Mouse (Mus musculus): ENCODE results near the gene Nt5c1a. TPM values are rescaled to one million over a fixed set of nuclear protein-coding genes. Genes with fewer than 3 reads are reported as not detected.
"Not testable (repeated sequence)": the region's sequence is repeated elsewhere in the genome, so short reads cannot be mapped to it uniquely, and the experiment has no call there.

Nt5c1a gene
- polyA plus RNA-seq, 1 experiment from 2014 or later = 0.10 TPM

DNA sequence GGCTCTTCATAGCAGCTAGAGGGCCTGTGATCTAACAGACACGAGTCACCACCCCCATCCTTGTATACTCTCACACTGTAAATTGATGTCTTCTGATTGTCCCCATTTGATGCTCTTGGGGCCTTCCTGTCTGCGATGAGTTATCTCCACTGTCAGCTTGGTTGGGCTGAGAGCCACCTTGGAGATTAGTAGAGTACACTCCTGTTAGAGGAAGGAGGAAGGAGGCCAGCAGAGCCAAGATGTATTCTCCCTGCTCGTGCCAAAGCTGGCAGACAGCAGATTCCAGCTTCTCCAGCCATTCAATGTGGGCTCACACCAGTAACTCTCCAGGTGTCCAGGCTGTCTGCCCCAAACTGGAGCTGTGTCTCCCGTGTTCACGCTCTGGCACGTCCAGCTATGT, 40.7 kb upstream of the Nt5c1a start:
- Histone ChIP-seq H3K9ac (replicated peaks; ENCODE audit: low read depth) (no peak overlapping the region), H3K4me1 (ENCODE audit: insufficient read depth, low read depth, low read length) (no peaks in the 10 kb centered on the region), H3K9me3 (ENCODE audit: low read length) (no peaks in the 10 kb centered on the region), H3K36me3 (ENCODE audit: insufficient read depth, low read length) (no peaks in the 10 kb centered on the region), H3K27me3 (replicated peaks; ENCODE audit: insufficient read depth, low read length) (no peaks in the 10 kb centered on the region), H3K4me3 (ENCODE audit: low read depth, low read length) (no peak overlapping the region), H3K27ac (ENCODE audit: low read length) (no peak overlapping the region), H3K4me2 (replicated peaks; ENCODE audit: low read depth, low read length) (no peak overlapping the region)
- TF ChIP-seq CTCF (IDR thresholded peaks at IDR 0.05) (no peak), EP300 (IDR thresholded peaks at IDR 0.05) (no peak)
- 68% methylated on average over 6 of the region's 6 CpGs for whole genome bisulfite sequencing
- no peak for ATAC-seq
- DNase-seq (ENCODE audit: low spot score) = no peak

DNA sequence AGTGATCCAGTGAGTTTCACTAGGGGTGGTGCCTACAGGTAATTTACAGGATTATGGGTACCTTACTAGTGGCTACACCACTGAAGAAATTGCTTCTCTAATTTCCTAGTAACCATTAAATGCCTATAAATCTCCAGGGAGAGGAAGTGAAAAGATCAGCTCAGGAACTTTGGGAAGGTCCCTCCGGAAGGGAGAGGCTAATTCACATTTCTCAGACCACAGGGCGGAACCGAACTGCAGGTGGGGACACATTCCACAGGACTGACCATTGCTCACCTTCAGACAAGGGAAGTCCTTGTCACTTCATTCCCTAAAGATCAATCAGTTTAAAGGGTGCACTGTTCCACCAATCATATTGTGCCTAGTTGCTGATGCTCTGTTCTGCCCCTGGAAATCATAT, 40.1 kb upstream of the Nt5c1a start:
- not testable (repeated sequence) for H3K9ac ChIP-seq (replicated peaks; ENCODE audit: low read depth); DNase-seq (ENCODE audit: low spot score); H3K27me3 ChIP-seq (replicated peaks; ENCODE audit: insufficient read depth, low read length); H3K27ac ChIP-seq (ENCODE audit: low read length); H3K9me3 ChIP-seq (ENCODE audit: low read length); H3K4me2 ChIP-seq (replicated peaks; ENCODE audit: low read depth, low read length); H3K36me3 ChIP-seq (ENCODE audit: insufficient read depth, low read length); H3K4me3 ChIP-seq (ENCODE audit: low read depth, low read length); H3K4me1 ChIP-seq (ENCODE audit: insufficient read depth, low read depth, low read length); ATAC-seq
- 74% methylated on average over 3 of the region's 3 CpGs for WGBS

DNA sequence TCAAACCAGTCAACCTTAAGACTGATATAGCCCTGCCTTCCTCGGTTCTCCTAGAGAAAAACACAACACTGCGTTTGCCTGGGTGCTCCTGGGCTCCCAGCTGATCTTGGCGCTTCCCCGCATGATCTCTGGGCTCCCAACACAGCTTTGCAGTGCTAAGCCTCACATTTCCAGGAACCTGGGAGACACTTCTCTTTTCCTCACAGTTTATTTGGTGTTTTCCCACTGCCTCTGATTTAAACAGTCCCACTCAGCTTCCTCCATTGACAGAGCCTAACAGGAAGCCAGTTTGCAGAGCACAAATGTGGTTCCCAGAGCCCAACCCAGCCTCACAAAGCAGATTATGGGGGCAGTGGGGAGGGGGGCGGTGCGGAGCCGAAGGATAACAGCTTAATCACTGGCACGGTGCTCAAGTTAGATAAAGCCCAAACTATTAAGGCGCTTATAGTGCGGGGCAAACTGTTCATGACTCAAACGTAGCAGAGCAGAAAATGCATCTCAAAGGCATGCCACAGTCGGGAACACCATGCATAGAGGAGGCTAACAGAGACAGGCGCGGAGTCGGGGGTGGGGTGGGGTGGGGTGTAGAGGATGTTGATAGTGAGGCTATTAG, 38.9 kb upstream of the Nt5c1a start:
- 16% methylated on average over 15 of the region's 15 CpGs for WGBS
- Histone ChIP-seq H3K9me3 (ENCODE audit: low read length) (no peaks in the 10 kb centered on the region), H3K36me3 (ENCODE audit: insufficient read depth, low read length) (no peaks in the 10 kb centered on the region), H3K27ac (ENCODE audit: low read length) (no peak overlapping the region), H3K4me3 (ENCODE audit: low read depth, low read length) (no peak overlapping the region), H3K27me3 (replicated peaks; ENCODE audit: insufficient read depth, low read length) (no peaks in the 10 kb centered on the region), H3K4me2 (replicated peaks; ENCODE audit: low read depth, low read length) (no peak overlapping the region), H3K4me1 (ENCODE audit: insufficient read depth, low read depth, low read length) (no peaks in the 10 kb centered on the region), H3K9ac (replicated peaks; ENCODE audit: low read depth) (no peak overlapping the region)
- no peak for DNase-seq (ENCODE audit: low spot score)
- TF ChIP-seq CTCF (IDR thresholded peaks at IDR 0.05) (no peak), EP300 (IDR thresholded peaks at IDR 0.05) (no peak)
- no peak for ATAC-seq

DNA sequence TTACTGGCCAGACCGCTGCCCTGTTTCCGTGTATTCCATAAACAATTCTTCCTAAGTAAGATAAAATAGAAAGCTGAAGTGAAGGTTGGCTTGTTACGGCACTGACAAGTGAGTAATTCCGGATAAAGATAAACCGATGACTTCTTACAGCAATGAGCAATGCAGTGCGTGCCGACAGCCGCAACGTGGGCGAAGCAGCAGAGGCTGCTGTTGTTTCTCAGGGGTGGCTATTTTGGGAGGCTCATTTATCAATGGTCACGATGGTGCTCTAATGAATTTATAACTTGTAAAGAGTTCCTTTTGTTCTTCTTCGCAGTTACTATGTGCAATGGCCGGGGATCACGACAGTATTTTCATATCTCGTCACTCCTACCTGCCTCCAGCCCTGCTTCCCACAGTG, 37.1 kb upstream of the Nt5c1a start:
- H3K4me2 ChIP-seq (replicated peaks; ENCODE audit: low read depth, low read length) = no peak overlapping the region
- no peaks in the 10 kb centered on the region for H3K27me3 ChIP-seq (replicated peaks; ENCODE audit: insufficient read depth, low read length)
- 70% methylated on average over 15 of the region's 15 CpGs for WGBS

DNA sequence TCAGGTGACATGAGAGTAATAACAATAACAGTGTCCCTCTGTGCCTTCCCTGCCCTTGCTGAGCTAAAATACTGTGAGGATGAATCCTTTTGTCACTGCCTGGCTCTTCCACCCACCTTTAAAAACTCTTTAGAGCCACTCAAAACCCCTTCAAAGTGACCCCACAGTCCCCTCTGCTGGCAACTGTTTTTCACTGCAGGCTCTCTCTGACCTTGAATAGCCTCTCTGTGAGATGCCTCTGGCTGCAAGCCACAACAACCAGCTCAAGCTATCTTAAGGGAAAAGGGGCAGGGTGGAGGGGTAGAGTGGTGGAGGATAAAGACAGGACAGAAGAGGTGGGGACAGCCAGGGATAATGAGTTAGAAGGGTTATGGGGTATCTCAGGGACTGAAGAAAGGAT, 29.5 kb upstream of the Nt5c1a start:
- Histone ChIP-seq H3K27ac (ENCODE audit: low read length) (no peak overlapping the region), H3K4me2 (replicated peaks; ENCODE audit: low read depth, low read length) (no peak overlapping the region), H3K4me1 (ENCODE audit: insufficient read depth, low read depth, low read length) (no peaks in the 10 kb centered on the region), H3K4me3 (ENCODE audit: low read depth, low read length) (no peak overlapping the region), H3K36me3 (ENCODE audit: insufficient read depth, low read length) (no peaks in the 10 kb centered on the region), H3K27me3 (replicated peaks; ENCODE audit: insufficient read depth, low read length) (no peaks in the 10 kb centered on the region), H3K9me3 (ENCODE audit: low read length) (no peaks in the 10 kb centered on the region), H3K9ac (replicated peaks; ENCODE audit: low read depth) (no peak overlapping the region)
- ATAC-seq (no peak), DNase-seq (ENCODE audit: low spot score) (no peak)
- no peak for TF ChIP-seq CTCF (IDR thresholded peaks at IDR 0.05)
- no peak for TF ChIP-seq EP300 (IDR thresholded peaks at IDR 0.05)

More for the DNA sequence above, 37.1 kb upstream of the Nt5c1a start:
- DNase-seq (ENCODE audit: low spot score) (no peak), ATAC-seq (no peak)
- no peaks in the 10 kb centered on the region for H3K9me3 ChIP-seq (ENCODE audit: low read length)
- no peaks in the 10 kb centered on the region for H3K4me1 ChIP-seq (ENCODE audit: insufficient read depth, low read depth, low read length)
- no peak overlapping the region for H3K27ac ChIP-seq (ENCODE audit: low read length)
- no peak overlapping the region for H3K9ac ChIP-seq (replicated peaks; ENCODE audit: low read depth)
- no peak overlapping the region for H3K4me3 ChIP-seq (ENCODE audit: low read depth, low read length)
- no peaks in the 10 kb centered on the region for H3K36me3 ChIP-seq (ENCODE audit: insufficient read depth, low read length)
- no peak for TF ChIP-seq EP300 (IDR thresholded peaks at IDR 0.05)
- no peak for TF ChIP-seq CTCF (IDR thresholded peaks at IDR 0.05)

DNA sequence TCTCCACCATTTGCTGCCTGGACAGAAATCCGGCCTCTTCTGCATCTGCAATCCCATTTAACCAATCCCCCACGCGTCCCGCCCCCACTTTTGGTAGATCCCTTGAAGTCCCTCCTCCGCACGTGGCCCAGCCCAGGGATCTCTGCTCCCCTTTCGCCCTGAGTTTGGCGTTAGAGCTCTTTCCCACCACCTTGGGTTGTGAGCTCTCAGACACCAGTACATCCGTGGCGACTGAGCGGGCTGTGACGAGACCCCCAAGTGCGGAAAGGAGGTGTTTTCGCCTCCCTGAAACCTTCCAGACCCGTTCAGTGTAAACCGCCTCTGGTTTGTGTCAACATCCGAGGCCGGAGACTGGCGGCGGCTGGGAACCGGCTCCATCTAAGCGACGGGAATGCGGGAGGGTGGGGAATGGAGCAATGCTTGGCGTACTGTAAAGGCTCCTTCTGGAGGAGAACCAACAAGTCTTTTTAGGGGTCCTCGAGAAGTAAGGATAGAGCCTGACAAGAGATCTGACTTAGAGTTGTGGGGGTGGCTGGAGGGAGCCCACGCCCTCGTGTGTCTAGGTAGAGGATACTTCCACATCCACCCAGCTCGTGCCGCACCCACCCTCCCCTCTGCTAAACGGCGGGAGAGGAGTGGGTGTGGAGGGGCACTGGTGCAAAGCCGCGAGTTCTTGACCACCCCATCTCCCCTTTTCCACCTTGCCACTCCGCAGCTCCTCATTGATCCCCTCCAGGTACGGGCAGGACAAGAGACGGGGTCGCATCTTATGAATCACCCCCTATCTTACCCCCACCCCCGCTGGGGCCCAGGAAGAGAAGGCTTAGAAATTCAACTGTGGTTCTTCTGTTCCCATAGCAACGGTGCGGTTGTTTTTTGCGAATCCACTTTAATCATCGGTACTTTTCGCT, 18.7 kb upstream of the Nt5c1a start, which contains the start of gene Hpcal4:
Gene Hpcal4 (plus strand): TSS at position 900 of the 911 bp plus-strand sequence.
- H3K9ac ChIP-seq (replicated peaks; ENCODE audit: low read depth) = no peak within 1 kb of the TSS
- under 1% methylated on average over 44 of the region's 44 CpGs for WGBS
- DNase-seq (ENCODE audit: low spot score) (peak; percentile 23), ATAC-seq (peak; percentile 27; the same call in 1 of the 2 replicates)
- TF ChIP-seq CTCF (IDR thresholded peaks at IDR 0.05) (no peak), EP300 (IDR thresholded peaks at IDR 0.05) (no peak)
- peak within 1 kb of the TSS; percentile 56 for H3K4me2 ChIP-seq (replicated peaks; ENCODE audit: low read depth, low read length)
- no peaks in the 10 kb centered on the region for H3K9me3 ChIP-seq (ENCODE audit: low read length)
- H3K36me3 ChIP-seq (ENCODE audit: insufficient read depth, low read length) = no peaks in the 10 kb centered on the region
- peaks cover 6% of the 10 kb centered on the region; the same call in 1 of the 2 replicates for H3K4me1 ChIP-seq (ENCODE audit: insufficient read depth, low read depth, low read length)
- H3K27me3 ChIP-seq (replicated peaks; ENCODE audit: insufficient read depth, low read length) = peaks cover 37% of the 10 kb centered on the region
- H3K4me3 ChIP-seq (ENCODE audit: low read depth, low read length) = peak within 1 kb of the TSS; percentile 29
- H3K27ac ChIP-seq (ENCODE audit: low read length) = no peak within 1 kb of the TSS

Data from lung, postnatal 0 days (tissue).